Comparison of ENCODE assay signal across 10 mouse cellular contexts in the genomic region with DNA sequence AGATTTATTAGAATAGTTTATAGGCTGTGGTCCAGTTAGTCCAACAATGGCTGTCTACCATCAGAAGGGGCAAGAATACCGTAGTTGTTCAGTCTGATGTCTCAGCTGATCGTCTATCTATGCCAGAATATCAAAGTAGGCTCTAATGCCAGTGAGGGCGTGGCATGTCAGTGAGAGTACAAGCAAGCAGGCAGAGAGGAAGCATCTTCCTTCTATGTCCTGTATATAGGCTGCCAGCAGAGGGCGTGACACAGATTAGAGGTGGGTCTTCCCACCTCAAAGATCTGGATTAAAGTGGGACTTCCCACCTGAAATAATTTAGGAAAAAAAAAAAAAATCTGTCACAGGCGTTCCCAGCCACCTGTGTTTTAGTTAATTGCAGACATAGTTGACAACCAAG. TPM values are rescaled to one million over a fixed set of nuclear protein-coding genes. Genes with fewer than 3 reads are reported as not detected.
DNase-seq lines count a peak whose midpoint lies in the region; ATAC-seq lines count a peak whose summit lies in the region.
"Had no signal": no experiment of that assay in that cellular context is flagged by ENCODE, and none has a peak within 500 bp of the region (broad histone marks: within the 10 kb centered on the region; RNA-seq: fewer than 3 reads in every experiment).

No protein-coding gene starts in this region.

- 0 out of 2 replicates have a peak, but pooled peaks cover 4% of the 10 kb centered on the region for H3K36me3 ChIP-seq in hindbrain, embryonic 11.5 days (ENCODE audit: control insufficient read depth, insufficient read depth, low read length)
- H3K36me3 ChIP-seq in hindbrain, embryonic 16.5 days (ENCODE audit: control insufficient read depth, insufficient read depth, low read length) = peaks cover 19% of the 10 kb centered on the region

- 43% methylated on average over 5 of the region's 5 CpGs for WGBS in hindbrain, embryonic 11.5 days
- 40% methylated on average over 5 of the region's 5 CpGs for WGBS in hindbrain, embryonic 16.5 days

- DNase-seq in hindbrain, embryonic 11.5 days (ENCODE audit: low spot score) = peak; percentile 51
- DNase-seq in thymus, postnatal 14 days = peak; percentile 36
- DNase-seq in thymus, adult 18-20 months = no peak
- DNase-seq in urinary bladder, postnatal 25 days (ENCODE audit: low spot score) = no peak
- DNase-seq in cerebellum, postnatal 4 days (ENCODE audit: low spot score in 2 of 2) = no peak
- no peak for DNase-seq in spleen, postnatal 4 days (ENCODE audit: low spot score in 2 of 2)
- DNase-seq: gastrocnemius, postnatal 10 days had no signal

- no peak for ATAC-seq in hindbrain, embryonic 11.5 days (ENCODE audit: low FRiP score)
- no peak for ATAC-seq in hindbrain, embryonic 16.5 days
- peak; percentile 59; the same call in 1 of the 2 replicates for ATAC-seq in erythroblast, adult 5-6 weeks (replicated peaks; ENCODE audit: low FRiP score, poor library complexity, severe bottlenecking)

- H3K4me1 ChIP-seq in hindbrain, embryonic 11.5 days (replicated peaks; ENCODE audit: control insufficient read depth, insufficient read depth, low read length) = no peaks in the 10 kb centered on the region
- no peaks in the 10 kb centered on the region for H3K4me1 ChIP-seq in hindbrain, embryonic 16.5 days (ENCODE audit: control insufficient read depth, insufficient read depth, low read depth, low read length)
- H3K4me1 ChIP-seq: neural tube, embryonic 13.5 days had no signal

- no peaks in the 10 kb centered on the region for H3K9me3 ChIP-seq in hindbrain, embryonic 11.5 days (ENCODE audit: control insufficient read depth, low read length)
- H3K9me3 ChIP-seq in hindbrain, embryonic 16.5 days (ENCODE audit: control insufficient read depth, low read length) = no peaks in the 10 kb centered on the region
- H3K9me3 ChIP-seq: neural tube, embryonic 13.5 days had no signal

- no peaks in the 10 kb centered on the region for H3K27me3 ChIP-seq in hindbrain, embryonic 11.5 days (ENCODE audit: control insufficient read depth, insufficient read depth, low read length)
- H3K27me3 ChIP-seq in hindbrain, embryonic 16.5 days (replicated peaks; ENCODE audit: control insufficient read depth, insufficient read depth, low read length) = no peaks in the 10 kb centered on the region
- H3K27me3 ChIP-seq: neural tube, embryonic 13.5 days had no signal

- H3K4me2 ChIP-seq in hindbrain, embryonic 11.5 days (replicated peaks; ENCODE audit: low read depth, low read length) = no peak overlapping the region
- no peak overlapping the region for H3K4me2 ChIP-seq in hindbrain, embryonic 16.5 days (ENCODE audit: low read length)
- H3K4me2 ChIP-seq: neural tube, embryonic 13.5 days had no signal

- H3K9ac ChIP-seq in hindbrain, embryonic 11.5 days (ENCODE audit: low read depth, low read length) = no peak overlapping the region
- H3K9ac ChIP-seq in hindbrain, embryonic 16.5 days (ENCODE audit: low read depth, low read length) = no peak overlapping the region
- H3K9ac ChIP-seq: neural tube, embryonic 13.5 days had no signal

- H3K4me3 ChIP-seq in hindbrain, embryonic 11.5 days (ENCODE audit: low read depth, low read length) = no peak overlapping the region
- no peak overlapping the region for H3K4me3 ChIP-seq in hindbrain, embryonic 16.5 days (ENCODE audit: low read length)
- H3K4me3 ChIP-seq: neural tube, embryonic 13.5 days had no signal

- H3K27ac ChIP-seq in hindbrain, embryonic 11.5 days (ENCODE audit: low read depth, low read length) = no peak overlapping the region
- no peak overlapping the region for H3K27ac ChIP-seq in hindbrain, embryonic 16.5 days (ENCODE audit: low read depth, low read length)
- H3K27ac ChIP-seq: neural tube, embryonic 13.5 days had no signal

RNA-seq across cellular contexts. Expression of gene Toe1, which starts 7.5 kb away (rescaled TPM):
- 33.4 and 34.0 TPM in 2 replicates for polyA plus RNA-seq in hindbrain, embryonic 11.5 days (2014; fragmentation: Nextera tagmentation; extraction: Ambion mirVana)
- polyA plus RNA-seq in hindbrain, embryonic 16.5 days (2015; fragmentation: Nextera tagmentation; extraction: Ambion mirVana) = 29.6 and 30.1 TPM in 2 replicates
- 8.6 and 10.4 TPM in 2 replicates for total RNA-seq in erythroblast, adult 5-6 weeks (2015; ENCODE audit: low replicate concordance)
- total RNA-seq in erythroblast, adult 5-6 weeks (2017; ENCODE audit: low replicate concordance) = 14.3 and 20.5 TPM in 2 replicates

RNA-seq across cellular contexts. Expression of gene Mutyh, which starts 7.6 kb away (rescaled TPM):
- polyA plus RNA-seq in hindbrain, embryonic 11.5 days (2014; fragmentation: Nextera tagmentation; extraction: Ambion mirVana) = 14.4 and 16.6 TPM in 2 replicates
- 6.8 and 9.1 TPM in 2 replicates for polyA plus RNA-seq in hindbrain, embryonic 16.5 days (2015; fragmentation: Nextera tagmentation; extraction: Ambion mirVana)
- total RNA-seq in erythroblast, adult 5-6 weeks (2015; ENCODE audit: low replicate concordance) = 0.58 TPM in 1 of 2 replicates, not detected in the other
- total RNA-seq in erythroblast, adult 5-6 weeks (2017; ENCODE audit: low replicate concordance) = 0.43 and 0.98 TPM in 2 replicates

RNA-seq across cellular contexts. Expression of gene Hpdl, which starts 21.6 kb away (rescaled TPM):
- polyA plus RNA-seq in hindbrain, embryonic 11.5 days (2014; fragmentation: Nextera tagmentation; extraction: Ambion mirVana) = 0.63 and 1.0 TPM in 2 replicates
- 2.1 and 2.3 TPM in 2 replicates for polyA plus RNA-seq in hindbrain, embryonic 16.5 days (2015; fragmentation: Nextera tagmentation; extraction: Ambion mirVana)
- total RNA-seq in erythroblast, adult 5-6 weeks (2015; ENCODE audit: low replicate concordance) = not detected in 2 replicates
- total RNA-seq in erythroblast, adult 5-6 weeks (2017; ENCODE audit: low replicate concordance) = not detected in 2 replicates

Comparison
In these comparisons a context has a peak if more than half of its experiments do, and no peak if none do; other contexts are left out.
1. DNase-seq: peak in hindbrain, embryonic 11.5 days (single experiment) and thymus, postnatal 14 days (single experiment); none in thymus, adult 18-20 months (0 of 2), urinary bladder, postnatal 25 days (single experiment), cerebellum, postnatal 4 days (0 of 2) and spleen, postnatal 4 days (0 of 2).